Mouse (Mus musculus) heart, embryonic 14.5 days (tissue): ENCODE measurements around the gene Rhpn2. TPM values are rescaled to one million over a fixed set of nuclear protein-coding genes. Genes with fewer than 3 reads are reported as not detected.

Experiments used
- ATAC-seq: fragments of 200-750 bp; cut with Nextera tagmentation; 2 replicates; pipeline ENCODE4 v1.8.0; 2017; ENCODE audit warnings: low read depth, moderate TSS enrichment; ENCODE audit not compliant: insufficient number of reproducible peaks, insufficient read depth, low FRiP score
- H3K27ac ChIP-seq, 2 experiments: fragments of 200-500 bp in 1 of 2; fragments of 300-500 bp in 1 of 2; sonication (generic) in 1 of 2; replicated peaks in 1 of 2; 2 replicates each; pipeline ENCODE4 v1.5.1; 2012 to 2014; ENCODE audit warnings: low read depth in 2 of 2, low read length in 2 of 2, control low read depth in 1 of 2, mild to moderate bottlenecking in 1 of 2, mixed read lengths in 1 of 2; ENCODE audit not compliant: control insufficient read depth in 1 of 2, insufficient read depth in 1 of 2
- H3K27me3 ChIP-seq: fragments of 300-500 bp; sonication (generic); 2 replicates; pipeline ENCODE4 v1.6.1; 2014; ENCODE audit warnings: mild to moderate bottlenecking, low read length, control low read depth; ENCODE audit not compliant: control insufficient read depth, insufficient read depth
- H3K36me3 ChIP-seq: fragments of 300-500 bp; sonication (generic); 2 replicates; pipeline ENCODE4 v1.6.1; 2014; ENCODE audit warnings: mild to moderate bottlenecking, control low read depth, low read length, mixed read lengths; ENCODE audit not compliant: control insufficient read depth, insufficient read depth
- H3K4me1 ChIP-seq, 2 experiments: fragments of 200-500 bp in 1 of 2; fragments of 300-500 bp in 1 of 2; sonication (generic) in 1 of 2; 2 replicates each; pipeline ENCODE4 v1.6.1; 2012 to 2014; ENCODE audit warnings: low read length in 2 of 2, control low read depth in 1 of 2, mixed read lengths in 1 of 2; ENCODE audit not compliant: control insufficient read depth in 2 of 2, insufficient read depth in 2 of 2
- H3K4me2 ChIP-seq: fragments of 300-500 bp; sonication (generic); 2 replicates; pipeline ENCODE4 v1.6.1; 2014; ENCODE audit warnings: mild to moderate bottlenecking, low read length
- H3K4me3 ChIP-seq, 2 experiments: fragments of 200-500 bp in 1 of 2; fragments of 300-500 bp in 1 of 2; sonication (generic) in 1 of 2; 2 replicates each; pipeline ENCODE4 v1.5.1; 2012 to 2014; ENCODE audit warnings: low read length in 2 of 2, mild to moderate bottlenecking in 2 of 2, control low read depth in 1 of 2, low read depth in 1 of 2, moderate library complexity in 1 of 2; ENCODE audit not compliant: control insufficient read depth in 1 of 2, insufficient read depth in 1 of 2
- H3K9ac ChIP-seq: fragments of 300-500 bp; sonication (generic); 2 replicates; pipeline ENCODE4 v1.6.1; 2014; ENCODE audit warnings: mild to moderate bottlenecking, low read length
- H3K9me3 ChIP-seq: fragments of 300-500 bp; sonication (generic); 2 replicates; pipeline ENCODE4 v1.6.1; 2016; ENCODE audit warnings: low read length, control low read depth; ENCODE audit not compliant: control insufficient read depth
- WGBS: fragments of 180-500 bp; shearing (Covaris S2); extraction: QIAGEN DNeasy Blood & Tissue Kit; methylation state at CpG from one replicate; pipeline ENCODE4 v1.1.7; 2014; 5-methylcytosine and 5-hydroxymethylcytosine counted together
- polyA plus RNA-seq: library from polyadenylated mRNA; unstranded; fragments of >200 nt; fragmentation: Nextera tagmentation; extraction: Ambion mirVana; gene quantifications from 2 replicates; pipeline ENCODE4 v1.2.1, GENCODE M21; 2014

Gene Rhpn2
- polyA plus RNA-seq, 1 experiment from 2014 or later: 5.1 TPM

DNA sequence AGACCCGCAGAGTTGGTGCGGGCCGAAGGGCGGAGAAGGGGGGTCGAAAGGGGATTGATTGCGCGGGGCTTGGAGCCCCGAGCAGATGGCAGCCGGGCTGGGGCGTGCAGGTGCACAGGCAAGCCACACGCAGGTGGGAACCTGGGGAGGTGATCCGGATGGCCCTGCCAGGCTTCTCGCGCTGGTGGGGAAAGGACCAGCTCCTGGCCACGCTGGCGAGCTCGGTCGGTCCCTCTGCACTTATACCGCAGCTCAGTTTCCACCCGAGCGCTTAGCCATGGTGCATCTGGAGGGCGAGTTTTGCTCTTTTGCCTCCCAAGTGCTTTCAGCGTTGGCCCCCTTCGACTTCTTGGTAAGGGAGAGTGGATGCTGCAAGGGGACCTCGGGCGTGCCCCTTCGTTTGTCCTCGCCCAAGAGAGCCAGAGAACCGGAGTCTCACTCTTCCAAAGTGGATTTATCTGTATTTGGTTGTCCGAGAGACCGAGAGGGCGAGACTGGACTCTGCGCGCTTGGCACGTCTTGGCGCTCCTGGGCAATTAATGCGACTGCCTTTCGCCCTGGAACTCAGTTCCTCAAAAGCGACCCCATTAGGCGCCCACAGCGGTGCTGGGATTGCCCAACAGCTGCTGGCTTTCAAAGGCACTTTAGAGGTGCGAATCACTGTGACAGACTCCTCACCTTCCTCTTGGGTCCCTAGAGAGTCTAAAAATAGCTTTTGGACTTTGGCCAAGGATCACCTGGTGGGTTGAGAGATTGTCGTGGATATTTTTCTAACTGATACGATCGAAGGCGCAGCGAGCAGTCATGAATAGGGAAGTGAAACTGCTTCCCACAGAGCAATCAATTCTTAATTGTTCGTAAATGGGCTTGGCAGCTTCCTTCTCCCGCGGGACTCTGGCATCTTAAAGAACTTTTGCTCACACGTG, 820 bp downstream of the Rhpn2 start:
- H3K4me2 ChIP-seq: peak overlapping the region; percentile 97
- H3K9me3 ChIP-seq: no peaks in the 10 kb centered on the region
- H3K4me3 ChIP-seq: peak overlapping the region; percentile 62 to 80
- ATAC-seq: no peak
- H3K27me3 ChIP-seq: peaks cover 12% of the 10 kb centered on the region
- H3K36me3 ChIP-seq: no peaks in the 10 kb centered on the region
- WGBS: 1% methylated on average over 48 of the region's 51 CpGs
- H3K4me1 ChIP-seq: peaks cover 6% of the 10 kb centered on the region in 2 experiments; a peak in 3 of 4 replicates
- H3K27ac ChIP-seq: no peak overlapping the region
- H3K9ac ChIP-seq: peak overlapping the region; percentile 72

DNA sequence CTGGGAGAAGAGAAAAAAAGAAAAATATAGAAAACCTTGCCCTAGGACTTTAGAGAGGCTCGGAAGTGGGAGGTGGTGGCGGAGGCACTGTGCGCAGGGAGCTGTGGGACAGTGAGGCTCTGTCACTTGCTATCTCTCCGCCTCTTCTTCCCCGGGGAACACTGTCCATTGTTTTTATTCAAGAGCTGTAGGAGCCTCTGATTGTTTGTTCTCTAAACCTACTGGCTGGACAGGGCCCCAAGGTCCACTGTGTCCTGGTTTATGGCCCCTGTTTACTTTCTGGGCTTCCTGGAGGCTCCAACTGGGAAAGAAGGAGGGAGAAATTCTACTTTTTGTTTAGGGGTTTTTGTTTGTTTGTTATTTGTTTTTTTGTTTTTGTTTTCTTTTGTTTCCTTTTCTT, 6.2 kb downstream of the Rhpn2 start:
- H3K4me1 ChIP-seq: peaks cover 0 to 3% of the 10 kb centered on the region in 2 experiments; a peak in 2 of 4 replicates
- H3K27ac ChIP-seq: no peak overlapping the region
- H3K4me2 ChIP-seq: no peak overlapping the region
- H3K9me3 ChIP-seq: no peaks in the 10 kb centered on the region
- no peaks in the 10 kb centered on the region for H3K36me3 ChIP-seq
- WGBS: 34% methylated on average over 5 of the region's 5 CpGs
- no peak overlapping the region for H3K9ac ChIP-seq
- ATAC-seq: no peak
- peaks cover 9% of the 10 kb centered on the region; the same call in 1 of the 2 replicates for H3K27me3 ChIP-seq
- H3K4me3 ChIP-seq: no peak overlapping the region

DNA sequence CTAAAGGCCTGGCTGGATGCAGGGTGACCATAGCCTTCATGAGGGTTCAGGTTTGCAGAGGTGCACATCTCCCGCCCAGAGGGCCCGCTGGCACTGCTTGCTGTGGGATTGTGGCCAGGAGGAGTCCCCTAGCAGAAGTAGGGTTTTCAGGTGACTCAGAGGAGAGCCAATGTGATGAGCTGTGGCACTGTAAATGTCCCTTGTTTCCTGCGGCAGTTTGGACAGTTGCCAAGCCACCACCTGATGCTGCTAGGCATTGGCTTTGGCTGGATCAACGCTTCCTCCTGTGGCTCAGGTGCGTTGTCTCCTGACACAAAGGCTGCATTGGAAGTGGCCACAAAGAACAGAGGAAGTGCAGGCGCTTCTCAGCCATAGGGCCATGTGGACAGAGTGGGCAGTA, 7.3 kb downstream of the Rhpn2 start:
- Histone ChIP-seq H3K4me2 (no peak overlapping the region), H3K4me1 (peaks cover 0 to 3% of the 10 kb centered on the region in 2 experiments; a peak in 1 of 4 replicates), H3K27ac (no peak overlapping the region), H3K4me3 (no peak overlapping the region), H3K27me3 (peaks cover under 1% of the 10 kb centered on the region; the same call in 1 of the 2 replicates), H3K9me3 (no peaks in the 10 kb centered on the region), H3K36me3 (no peaks in the 10 kb centered on the region), H3K9ac (no peak overlapping the region)
- ATAC-seq: no peak
- WGBS: 73% methylated on average over 6 of the region's 6 CpGs

DNA sequence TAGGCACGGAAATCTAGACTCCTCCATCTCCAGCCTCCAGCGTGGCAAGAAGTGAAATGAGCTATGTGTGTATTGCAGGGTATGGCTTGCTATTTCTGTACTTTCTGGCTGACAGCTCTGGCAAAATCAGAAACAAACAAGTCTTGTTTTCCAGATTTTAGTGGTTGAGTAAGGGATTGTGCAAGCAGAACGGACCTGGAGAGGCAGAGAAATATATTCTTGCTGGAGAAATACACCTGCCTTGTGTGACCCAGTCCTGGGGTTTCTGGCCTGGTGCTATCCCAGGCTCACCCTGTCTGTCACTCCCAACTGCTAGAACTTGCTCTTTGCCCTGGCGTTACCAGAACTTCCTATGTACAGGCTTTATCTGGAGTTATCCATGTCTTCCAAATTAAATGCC, 8.5 kb downstream of the Rhpn2 start:
- Histone ChIP-seq H3K9me3 (no peaks in the 10 kb centered on the region), H3K4me1 (peaks cover 0 to 3% of the 10 kb centered on the region in 2 experiments; a peak in 1 of 4 replicates), H3K27me3 (no peaks in the 10 kb centered on the region), H3K27ac (0 out of 4 replicates have a peak overlapping the region, but pooled peaks of 1 of the 2 experiments have one; percentile 19), H3K9ac (no peak overlapping the region), H3K4me2 (no peak overlapping the region), H3K36me3 (no peaks in the 10 kb centered on the region), H3K4me3 (no peak overlapping the region)
- 43% methylated on average over 4 of the region's 4 CpGs for WGBS
- ATAC-seq: no peak

DNA sequence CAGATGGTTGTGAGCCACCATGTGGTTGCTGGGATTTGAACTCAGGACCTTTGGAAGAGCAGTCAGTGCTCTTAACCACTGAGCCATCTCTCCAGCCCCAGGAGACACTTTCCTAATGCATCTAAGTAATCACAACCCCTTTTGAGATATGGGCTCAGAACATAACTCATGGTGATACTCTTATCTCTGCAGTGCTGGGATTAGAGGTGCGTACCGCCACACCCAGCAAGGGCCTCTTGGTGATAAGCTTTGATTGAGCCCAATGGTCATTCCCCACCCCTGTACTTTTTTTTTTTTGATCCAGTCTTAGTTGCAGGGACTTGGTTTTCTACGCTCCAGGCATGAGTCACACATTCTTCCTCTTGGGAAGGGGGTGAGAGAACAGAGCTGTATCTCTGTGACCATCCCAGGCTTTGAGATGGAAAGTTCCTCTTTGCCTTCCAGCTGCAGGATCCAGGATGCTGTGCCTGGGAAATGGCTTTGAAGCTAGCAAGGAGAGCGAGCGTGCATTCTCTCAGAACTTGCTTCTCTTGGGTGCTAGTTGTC, 10.9 kb downstream of the Rhpn2 start:
- Histone ChIP-seq H3K9me3 (no peaks in the 10 kb centered on the region), H3K36me3 (no peaks in the 10 kb centered on the region), H3K4me2 (no peak overlapping the region), H3K27me3 (no peaks in the 10 kb centered on the region), H3K27ac (no peak overlapping the region), H3K9ac (no peak overlapping the region), H3K4me1 (peaks cover 0 to 3% of the 10 kb centered on the region in 2 experiments; a peak in 1 of 4 replicates), H3K4me3 (no peak overlapping the region)
- no peak for ATAC-seq
- WGBS: 35% methylated on average over 5 of the region's 5 CpGs

DNA sequence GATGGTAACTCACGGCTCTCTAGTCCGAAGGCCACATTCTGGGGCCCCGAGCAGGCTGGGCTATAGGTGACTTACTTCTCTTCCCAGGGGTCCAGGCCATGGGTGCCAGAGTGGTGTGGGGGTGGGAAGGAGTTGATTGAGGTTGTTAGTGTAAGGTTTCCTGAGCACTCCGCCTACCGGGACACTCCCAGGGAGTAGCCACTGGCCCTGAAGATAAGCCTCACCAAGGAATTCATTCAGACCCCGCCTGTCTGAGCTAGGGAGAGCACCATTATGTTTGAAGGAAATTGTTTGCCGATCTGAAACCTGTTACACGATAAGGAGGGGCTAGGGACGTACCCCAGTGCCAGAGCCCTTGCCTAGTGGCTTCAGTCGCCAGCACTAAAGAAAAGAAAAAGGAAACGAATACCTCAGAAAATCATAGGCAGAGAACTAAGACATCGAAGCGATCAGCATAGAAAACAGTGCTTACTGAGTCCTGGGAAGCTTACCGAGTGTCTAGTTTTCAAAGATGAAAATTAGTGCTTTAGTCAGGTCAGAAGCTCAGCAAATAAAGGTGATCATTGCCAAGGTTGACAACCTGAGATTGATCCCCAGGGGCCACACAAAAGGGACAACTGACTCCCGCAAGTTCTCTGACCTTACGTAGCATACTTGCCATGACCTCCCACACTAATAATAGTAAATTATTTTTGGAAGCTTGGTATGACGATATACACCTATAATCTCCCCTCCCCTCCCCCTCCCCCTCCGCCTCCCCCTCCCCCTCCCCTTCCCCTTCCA, 14.1 kb downstream of the Rhpn2 start:
- Histone ChIP-seq H3K4me3 (no peak overlapping the region), H3K36me3 (no peaks in the 10 kb centered on the region), H3K27me3 (no peaks in the 10 kb centered on the region), H3K4me1 (no peaks in the 10 kb centered on the region; a peak in 1 of 4 replicates), H3K9me3 (no peaks in the 10 kb centered on the region), H3K4me2 (no peak overlapping the region), H3K9ac (no peak overlapping the region), H3K27ac (no peak overlapping the region)
- no peak for ATAC-seq
- WGBS: 36% methylated on average over 18 of the region's 18 CpGs

DNA sequence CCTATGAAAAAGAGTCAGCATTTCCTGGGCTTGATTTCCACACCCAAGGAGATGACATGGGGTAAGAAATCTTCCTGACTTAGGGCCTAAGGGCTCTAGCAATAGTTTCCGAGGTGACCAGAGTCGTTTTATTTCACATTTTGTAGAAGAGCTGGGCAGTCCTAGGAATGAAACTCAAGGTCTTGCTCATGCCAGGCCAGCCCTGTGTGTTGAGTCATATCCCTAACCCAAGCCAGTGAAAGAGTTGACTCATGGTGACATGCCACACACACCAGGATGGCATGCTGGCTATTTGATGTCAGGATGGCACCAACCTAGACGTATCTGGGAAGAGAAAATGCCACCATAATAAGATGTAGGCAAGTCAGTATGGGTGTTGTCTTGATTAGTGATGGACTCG, 15.1 kb downstream of the Rhpn2 start:
- Histone ChIP-seq H3K9ac (no peak overlapping the region), H3K4me1 (no peaks in the 10 kb centered on the region; a peak in 1 of 4 replicates), H3K27ac (no peak overlapping the region), H3K27me3 (no peaks in the 10 kb centered on the region), H3K4me3 (no peak overlapping the region), H3K9me3 (no peaks in the 10 kb centered on the region), H3K36me3 (no peaks in the 10 kb centered on the region), H3K4me2 (no peak overlapping the region)
- WGBS: 88% methylated on average over 4 of the region's 4 CpGs
- no peak for ATAC-seq
